Mouse (Mus musculus): Measurements from ENCODE around the gene Pacs2.

The Pacs2 gene

GRCm38 (mm10) chr12:113069389-113069788, 55.1 kb downstream of the Pacs2 start:
- in situ Hi-C loops (cut with MboI; ENCODE audit: low pct_unique_long_range_greater_than_20kb in 1 of 2, low sequenced_read_pairs in 2 of 2, unreplicated experiment in 1 of 2) = no loop called here

GRCm38 (mm10) chr12:113071321-113071720, 57.0 kb downstream of the Pacs2 start:
- in situ Hi-C loops (cut with MboI; ENCODE audit: low pct_unique_long_range_greater_than_20kb in 1 of 2, low sequenced_read_pairs in 2 of 2, unreplicated experiment in 1 of 2) = no loop called here

GRCm38 (mm10) chr12:113071827-113072226, 57.5 kb downstream of the Pacs2 start:
- in situ Hi-C loops (cut with MboI; ENCODE audit: low pct_unique_long_range_greater_than_20kb in 1 of 2, low sequenced_read_pairs in 2 of 2, unreplicated experiment in 1 of 2) = no loop called here

DNA sequence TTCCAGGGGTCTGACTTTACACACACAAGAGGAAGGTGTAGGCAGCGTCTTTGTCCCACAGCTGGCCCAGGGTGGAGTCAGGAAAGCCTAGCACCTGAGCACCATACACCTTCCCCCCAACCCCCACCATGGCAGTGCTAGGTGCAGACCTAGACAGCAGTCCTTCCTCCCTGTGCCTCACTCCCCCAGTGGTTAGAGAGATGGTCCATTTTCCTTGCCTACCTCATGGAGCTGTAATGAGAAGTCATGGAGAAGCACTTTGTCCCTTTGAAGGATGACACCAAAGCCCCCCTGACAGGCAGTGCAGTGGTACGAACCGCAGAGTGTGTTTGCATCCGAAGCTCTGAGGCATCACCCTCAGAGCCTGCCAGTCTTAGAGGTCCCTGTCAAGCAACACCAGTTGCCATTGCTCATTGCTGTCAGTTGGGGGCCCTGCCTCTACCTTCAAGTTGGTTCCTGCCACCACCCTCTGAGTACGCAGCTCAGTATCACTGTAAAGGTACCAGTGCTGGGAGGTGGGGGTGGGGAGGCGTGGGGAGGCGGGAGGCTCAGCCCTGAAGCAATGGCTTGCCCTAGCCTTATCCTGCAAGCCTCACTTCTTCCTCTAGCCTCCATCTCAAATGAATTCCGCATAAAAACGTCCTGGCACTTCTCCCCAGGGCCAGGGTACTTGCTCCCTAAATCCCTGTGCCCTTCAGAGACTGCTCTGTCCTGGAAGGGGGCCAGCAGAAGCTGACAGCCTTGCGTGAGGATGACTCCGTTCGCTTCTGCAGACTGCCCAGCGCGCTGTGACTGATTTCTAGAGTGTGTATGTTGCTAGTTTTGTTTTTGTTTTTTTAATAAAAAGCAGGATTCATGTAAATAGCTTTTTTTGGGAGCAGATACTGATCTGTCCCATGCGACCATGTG, 59.4 kb downstream of the Pacs2 start:
- in situ Hi-C loops (cut with MboI; ENCODE audit: low pct_unique_long_range_greater_than_20kb in 1 of 2, low sequenced_read_pairs in 2 of 2, unreplicated experiment in 1 of 2) = no loop called here

DNA sequence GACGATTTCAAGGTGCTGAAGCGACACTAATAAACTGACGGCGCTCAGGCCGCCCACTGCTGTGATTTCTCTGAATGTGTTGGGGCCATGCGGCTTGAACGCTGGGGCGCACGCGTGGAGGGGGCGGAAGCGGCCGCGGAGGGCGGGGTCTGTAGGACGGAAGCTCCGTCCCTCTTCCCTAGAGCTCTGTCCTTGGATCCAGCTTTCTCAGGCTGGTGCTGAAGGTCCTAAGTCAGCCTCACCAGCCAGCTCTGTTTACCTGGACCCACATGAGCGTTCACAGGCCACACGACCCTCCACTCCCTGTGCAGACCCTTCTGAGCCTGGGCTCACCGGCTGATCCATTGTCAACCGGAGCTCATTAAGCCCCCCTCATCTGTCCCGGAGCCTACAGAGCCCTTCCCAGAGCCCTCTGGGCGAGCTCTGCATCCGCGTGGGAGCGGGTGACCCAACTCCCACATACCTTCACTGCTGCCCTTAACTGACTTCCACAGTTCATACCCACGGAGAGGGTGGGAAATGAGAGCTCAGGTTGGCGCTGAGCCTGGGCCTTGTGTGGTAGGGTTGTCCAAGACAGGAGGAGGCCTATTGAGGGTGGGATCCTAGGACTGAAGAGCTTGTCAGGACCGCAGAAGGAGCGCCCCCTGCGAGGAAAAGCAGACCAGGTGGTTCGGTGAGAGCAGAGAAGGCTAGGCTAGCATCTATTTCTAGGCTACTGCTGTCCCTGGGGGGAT, 60.2 kb downstream of the Pacs2 start, which contains the start of gene Tex22:
TSS of gene Tex22 (plus strand) at position 174 of the 734 bp plus-strand sequence.
- in situ Hi-C loops (cut with MboI; ENCODE audit: low pct_unique_long_range_greater_than_20kb in 1 of 2, low sequenced_read_pairs in 2 of 2, unreplicated experiment in 1 of 2) = no loop called here

GRCm38 (mm10) chr12:113075063-113075454, 60.8 kb downstream of the Pacs2 start:
- in situ Hi-C loops (cut with MboI; ENCODE audit: low pct_unique_long_range_greater_than_20kb in 1 of 2, low sequenced_read_pairs in 2 of 2, unreplicated experiment in 1 of 2) = no loop called here

GRCm38 (mm10) chr12:113075486-113075885, 61.2 kb downstream of the Pacs2 start:
- in situ Hi-C loops (cut with MboI; ENCODE audit: low pct_unique_long_range_greater_than_20kb in 1 of 2, low sequenced_read_pairs in 2 of 2, unreplicated experiment in 1 of 2) = no loop called here

GRCm38 (mm10) chr12:113087276-113087675, 73.0 kb downstream of the Pacs2 start:
- in situ Hi-C loops (cut with MboI; ENCODE audit: low pct_unique_long_range_greater_than_20kb in 1 of 2, low sequenced_read_pairs in 2 of 2, unreplicated experiment in 1 of 2) = no loop called here

DNA sequence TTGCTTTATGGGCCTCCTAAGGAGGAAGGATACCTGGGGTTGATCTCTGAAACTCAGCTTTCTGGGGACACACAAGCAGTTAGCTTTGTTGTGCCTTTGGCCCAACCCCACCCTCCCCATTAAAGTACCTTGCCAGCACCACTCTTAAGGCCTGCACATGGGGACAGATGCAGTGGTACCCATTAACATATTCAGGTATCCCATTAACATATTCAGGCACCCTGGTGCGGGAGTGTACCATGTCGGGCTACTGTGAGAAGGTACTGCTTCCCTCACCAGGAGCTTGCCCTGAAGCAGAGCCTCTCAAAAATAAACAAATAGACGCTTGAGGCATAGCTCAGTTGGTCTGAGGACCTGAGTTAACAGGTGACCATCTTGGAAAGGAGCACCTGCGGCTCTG, 73.7 kb downstream of the Pacs2 start:
- in situ Hi-C loops (cut with MboI; ENCODE audit: low pct_unique_long_range_greater_than_20kb in 1 of 2, low sequenced_read_pairs in 2 of 2, unreplicated experiment in 1 of 2) = no loop called here

DNA sequence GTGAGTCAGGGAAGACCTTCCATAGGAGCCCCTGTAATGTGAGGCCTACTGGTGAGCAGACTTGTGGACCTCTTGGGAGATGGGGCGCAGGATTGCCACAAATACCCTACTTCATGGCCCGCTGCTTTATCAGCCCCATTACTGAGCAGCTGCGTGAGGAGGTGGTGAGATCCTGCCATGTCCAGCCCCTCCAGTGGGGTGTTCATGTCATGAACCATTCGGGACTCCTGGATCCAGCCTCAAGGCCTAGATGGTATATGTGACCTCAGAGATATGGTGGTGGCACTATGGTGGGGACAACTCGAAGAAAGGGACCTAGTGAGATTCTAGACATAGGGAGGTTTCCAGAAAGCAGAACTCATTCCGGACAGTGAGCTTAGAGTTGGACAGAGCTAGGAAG, 74.8 kb downstream of the Pacs2 start:
- in situ Hi-C loops (cut with MboI; ENCODE audit: low pct_unique_long_range_greater_than_20kb in 1 of 2, low sequenced_read_pairs in 2 of 2, unreplicated experiment in 1 of 2) = no loop called here

DNA sequence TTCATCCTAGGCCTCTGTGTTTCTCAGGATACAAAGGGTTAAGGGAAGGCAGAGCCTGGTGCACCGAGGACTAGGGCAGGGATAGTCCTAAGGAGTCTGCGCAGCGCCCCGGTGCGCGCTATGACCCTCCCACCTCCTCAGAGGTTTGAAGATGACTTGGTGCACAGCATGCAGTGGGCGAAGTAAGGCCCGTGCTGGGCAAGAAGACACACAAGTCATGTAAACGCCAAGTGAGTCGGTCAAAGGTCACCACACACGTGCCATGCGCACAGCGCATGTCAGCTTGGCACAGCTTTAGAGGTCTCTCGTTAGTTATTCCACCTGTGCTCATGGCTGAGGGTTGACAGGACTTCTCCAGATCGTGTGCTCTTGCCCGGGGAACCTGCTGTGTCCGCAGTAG, 75.7 kb downstream of the Pacs2 start:
- in situ Hi-C loops (cut with MboI; ENCODE audit: low pct_unique_long_range_greater_than_20kb in 1 of 2, low sequenced_read_pairs in 2 of 2, unreplicated experiment in 1 of 2) = no loop called here

- in situ Hi-C loops (cut with MboI; ENCODE audit: low pct_unique_long_range_greater_than_20kb in 1 of 2, low sequenced_read_pairs in 2 of 2, unreplicated experiment in 1 of 2) = no loop called here
These were observed 82.7 kb downstream of the Pacs2 start for GRCm38 (mm10) chr12:113097040-113097439.

DNA sequence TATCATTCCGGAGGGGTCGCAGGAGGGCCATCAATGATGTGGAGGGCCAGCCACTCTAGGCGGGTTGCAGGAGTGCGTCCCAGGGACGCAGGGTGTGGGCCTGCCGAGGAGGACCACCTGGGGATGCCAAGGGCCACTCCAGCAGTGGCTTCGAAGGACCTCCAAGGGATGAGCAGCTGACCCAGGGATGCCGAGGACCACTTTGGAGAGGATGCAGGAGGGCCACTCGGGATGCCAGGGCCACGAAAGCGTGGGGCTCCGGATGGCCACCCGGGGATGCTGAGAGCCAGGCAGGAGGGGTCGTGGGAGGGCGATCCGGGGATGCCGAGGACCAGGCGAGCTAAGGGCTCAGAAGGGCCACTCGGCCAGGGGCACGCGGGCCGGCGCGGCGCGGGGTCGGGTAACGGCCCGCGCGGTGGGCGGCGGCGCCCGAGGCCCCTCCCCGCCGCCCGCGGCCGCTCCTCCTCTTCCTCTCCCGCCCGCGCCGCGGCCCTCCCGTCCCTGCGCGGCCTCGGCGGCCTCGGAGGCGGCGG, 83.5 kb downstream of the Pacs2 start, which contains the start of gene Mta1:
TSS of gene Mta1 (plus strand) at position 530 of the 533 bp plus-strand sequence.
- in situ Hi-C loops (cut with MboI; ENCODE audit: low pct_unique_long_range_greater_than_20kb in 1 of 2, low sequenced_read_pairs in 2 of 2, unreplicated experiment in 1 of 2) = no loop called here

- in situ Hi-C loops (cut with MboI; ENCODE audit: low pct_unique_long_range_greater_than_20kb in 1 of 2, low sequenced_read_pairs in 2 of 2, unreplicated experiment in 1 of 2) = no loop called here
These were observed 84.3 kb downstream of the Pacs2 start for GRCm38 (mm10) chr12:113098530-113099151.

DNA sequence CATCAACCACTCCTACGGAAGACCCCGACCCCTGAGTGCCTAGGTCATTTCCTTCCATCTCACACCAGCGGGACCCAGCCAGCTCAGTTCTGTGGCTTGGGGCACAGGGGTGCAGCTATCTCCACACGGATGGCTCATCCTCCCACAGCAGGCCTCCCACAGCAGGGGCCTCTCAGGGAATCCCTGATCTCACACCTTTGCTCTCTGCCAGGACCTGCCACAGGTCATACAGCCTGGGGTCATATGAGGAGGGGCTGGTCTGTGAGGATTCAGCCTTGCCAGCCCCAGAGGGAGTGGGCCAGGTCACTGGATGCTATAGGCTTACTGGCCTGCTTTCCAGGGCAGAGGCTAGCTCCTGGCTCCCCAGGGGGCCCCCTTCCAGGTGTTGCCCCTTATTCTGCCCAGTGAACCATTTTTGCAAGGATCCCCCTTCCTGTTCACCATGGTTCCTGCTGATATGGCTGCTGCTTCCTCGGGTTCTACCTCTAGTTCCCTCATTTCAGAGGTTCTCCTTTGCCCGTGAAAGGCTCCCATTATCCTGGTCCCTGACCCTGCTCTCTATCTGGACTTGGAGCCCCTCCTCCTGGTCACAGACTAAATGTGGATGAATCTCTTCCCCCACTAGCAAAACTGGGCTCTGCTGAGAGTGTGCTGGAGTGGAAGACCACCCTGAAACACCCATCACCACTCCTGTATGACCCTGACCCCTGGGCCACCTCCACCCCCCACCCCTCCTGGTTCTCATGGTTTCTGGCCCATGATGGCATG, 85.3 kb downstream of the Pacs2 start:
- in situ Hi-C loops (cut with MboI; ENCODE audit: low pct_unique_long_range_greater_than_20kb in 1 of 2, low sequenced_read_pairs in 2 of 2, unreplicated experiment in 1 of 2) = no loop called here

- in situ Hi-C loops (cut with MboI; ENCODE audit: low pct_unique_long_range_greater_than_20kb in 1 of 2, low sequenced_read_pairs in 2 of 2, unreplicated experiment in 1 of 2) = no loop called here
These were observed 86.3 kb downstream of the Pacs2 start for GRCm38 (mm10) chr12:113100448-113101076.

DNA sequence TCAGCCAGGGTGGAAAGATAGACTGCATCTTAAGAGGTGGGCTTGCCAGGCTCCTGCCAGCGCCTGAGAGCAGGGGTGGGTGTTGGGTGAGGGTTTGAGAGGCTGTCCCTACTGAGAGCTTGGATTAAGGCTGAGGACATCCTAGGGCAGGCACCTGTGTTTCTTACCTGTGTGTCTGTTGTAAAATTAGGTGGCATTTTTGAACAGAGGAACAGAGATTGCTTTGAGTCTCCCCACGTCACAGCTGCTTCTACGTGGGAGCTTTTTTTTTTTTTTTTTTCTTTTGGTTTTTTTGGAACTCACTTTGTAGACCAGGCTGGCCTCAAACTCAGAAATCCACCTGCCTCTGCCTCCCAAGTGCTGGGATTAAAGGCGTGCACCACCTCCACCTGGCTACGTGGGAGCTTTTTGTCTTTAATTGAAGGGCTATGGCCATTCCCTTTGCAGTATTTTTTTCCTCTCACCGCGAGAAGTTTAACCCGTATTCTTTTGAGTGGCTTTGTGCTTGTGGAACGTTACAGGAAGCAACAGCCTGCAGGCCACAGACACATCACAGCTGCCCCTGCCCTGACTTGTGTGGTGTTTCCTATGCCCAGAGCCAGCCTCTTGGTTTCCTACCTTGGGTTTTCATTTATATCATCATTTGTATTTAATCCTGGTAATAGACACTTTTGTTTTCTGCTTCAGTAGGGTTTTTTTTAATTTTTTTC, 87.1 kb downstream of the Pacs2 start:
- in situ Hi-C loops (cut with MboI; ENCODE audit: low pct_unique_long_range_greater_than_20kb in 1 of 2, low sequenced_read_pairs in 2 of 2, unreplicated experiment in 1 of 2) = no loop called here

All from mouse embryonic stem cell (cell line).